Comparison of ENCODE assay signal across 8 mouse cellular contexts in genomic region chr5:72913648-72914557, GRCm38 (mm10). TPM values are rescaled to one million over a fixed set of nuclear protein-coding genes. Genes with fewer than 3 reads are reported as not detected.
DNase-seq lines count a peak whose midpoint lies in the region; ATAC-seq lines count a peak whose summit lies in the region.

Slain2 (plus strand) TSS chr5:72914304.

- intact Hi-C loops in gastrocnemius, postnatal 14 days (cut with DNase I; ENCODE audit: low total_unique reads) = no loop called here
- intact Hi-C loops in left cerebral cortex, postnatal 14 days (cut with DNase I) = no loop called here

- H3K36me3 ChIP-seq in intestine, embryonic 14.5 days (ENCODE audit: control insufficient read depth, insufficient read depth, low read length) = no peaks in the 10 kb centered on the region

- peak within 1 kb of the TSS; percentile 96 for H3K27ac ChIP-seq in intestine, embryonic 14.5 days (ENCODE audit: low read depth)

- H3K27me3 ChIP-seq in intestine, embryonic 14.5 days (replicated peaks; ENCODE audit: control insufficient read depth, insufficient read depth, low read length) = no peaks in the 10 kb centered on the region

- peak; percentile 95 for ATAC-seq in intestine, embryonic 14.5 days (replicated peaks; ENCODE audit: low FRiP score, low TSS enrichment, low read depth)

- H3K4me2 ChIP-seq in intestine, embryonic 14.5 days (ENCODE audit: low read length) = peak within 1 kb of the TSS; percentile 58

- H3K4me3 ChIP-seq in intestine, embryonic 14.5 days (ENCODE audit: low read depth, low read length) = peak within 1 kb of the TSS; percentile 88

- no peaks in the 10 kb centered on the region for H3K9me3 ChIP-seq in intestine, embryonic 14.5 days (ENCODE audit: control insufficient read depth, low read length)

- under 1% methylated on average over 81 of the region's 83 CpGs for WGBS in intestine, embryonic 14.5 days

- peak within 1 kb of the TSS; percentile 89 for H3K9ac ChIP-seq in intestine, embryonic 14.5 days (ENCODE audit: low read length)

- DNase-seq in adipocyte (ENCODE audit: low spot score) = peak; percentile 98
- peak; percentile 97 for DNase-seq in embryo, embryonic 10 days (ENCODE audit: low spot score)
- peak; percentile 100 for DNase-seq in gastrocnemius, postnatal 14 days
- peak; percentile 100 for DNase-seq in intestine, embryonic 14.5 days (ENCODE audit: low spot score)
- peak; percentile 90 to 95 for DNase-seq in left cerebral cortex, postnatal 14 days (ENCODE audit: low spot score in 2 of 2)
- DNase-seq in mesoderm, embryonic 11.5 days (ENCODE audit: low read depth, low spot score) = peak; percentile 98
- DNase-seq in right cerebral cortex, postnatal 36 days (ENCODE audit: low spot score in 2 of 2) = peak; percentile 88 to 90
- DNase-seq in yolk sac, embryonic 10.5 days (ENCODE audit: low spot score) = peak; percentile 98

- peaks cover 26% of the 10 kb centered on the region for H3K4me1 ChIP-seq in intestine, embryonic 14.5 days (replicated peaks; ENCODE audit: control insufficient read depth, insufficient read depth, low read length)

RNA-seq across cellular contexts. Expression of gene Slain2, which starts in this region (rescaled TPM):
- 10 to 100 TPM; 76.2 to 79.5 TPM for total RNA-seq in gastrocnemius, postnatal 14 days (2021)
- 20.5 and 20.9 TPM in 2 replicates for polyA plus RNA-seq in intestine, embryonic 14.5 days (2014; fragmentation: Nextera tagmentation; extraction: Ambion mirVana)
- total RNA-seq in left cerebral cortex, postnatal 14 days (2021) = 10 to 100 TPM; 27.6 to 30.7 TPM

Comparison
In these comparisons a context has a peak if more than half of its experiments do, and no peak if none do; other contexts are left out.
1. Peak in every context shown above with its lines: DNase-seq, ATAC-seq, H3K4me3 ChIP-seq and H3K27ac ChIP-seq.